Mouse (Mus musculus) heart, adult 9 months (tissue): ENCODE results near the gene Tom1l2.

Source experiments
- DNase-seq, 2 experiments: peaks; one replicate each; pipeline ENCODE4 v3.0.0; 2022; ENCODE audit warnings: low spot score in 2 of 2

The Tom1l2 gene

GRCm38 (mm10) chr11:60231326-60231725 is 121.4 kb downstream of the Tom1l2 start:
- no peak for DNase-seq

GRCm38 (mm10) chr11:60230512-60230911 is 122.2 kb downstream of the Tom1l2 start:
- DNase-seq: no peak

- DNase-seq: no peak
Measured at GRCm38 (mm10) chr11:60229821-60230220, 122.9 kb downstream of the Tom1l2 start.

GRCm38 (mm10) chr11:60228525-60228924 is 124.2 kb downstream of the Tom1l2 start:
- DNase-seq: no peak

GRCm38 (mm10) chr11:60225874-60226273 is 126.8 kb downstream of the Tom1l2 start:
- no peak for DNase-seq

GRCm38 (mm10) chr11:60224676-60225075 is 128.0 kb downstream of the Tom1l2 start:
- DNase-seq: no peak

- peak; percentile 80 to 86 for DNase-seq
Measured at GRCm38 (mm10) chr11:60222469-60223236, 130.1 kb downstream of the Tom1l2 start, which contains the start of gene Srebf1. Gene Srebf1 (minus strand): TSS chr11:60222581.

GRCm38 (mm10) chr11:60222085-60222468 is 130.6 kb downstream of the Tom1l2 start:
- no peak for DNase-seq

- no peak for DNase-seq
Measured at GRCm38 (mm10) chr11:60221425-60221824, 131.3 kb downstream of the Tom1l2 start.

- peak; percentile 90 to 93 for DNase-seq
Measured at GRCm38 (mm10) chr11:60220291-60220804, 132.4 kb downstream of the Tom1l2 start.

GRCm38 (mm10) chr11:60219609-60220008 is 133.1 kb downstream of the Tom1l2 start:
- DNase-seq: no peak

GRCm38 (mm10) chr11:60217467-60217866 is 135.2 kb downstream of the Tom1l2 start:
- no peak for DNase-seq

GRCm38 (mm10) chr11:60216671-60217070 is 136.0 kb downstream of the Tom1l2 start:
- no peak for DNase-seq

- no peak for DNase-seq
Measured at GRCm38 (mm10) chr11:60213266-60213665, 139.4 kb downstream of the Tom1l2 start.

- DNase-seq: no peak
Measured at GRCm38 (mm10) chr11:60211761-60212160, 140.9 kb downstream of the Tom1l2 start.

- no peak for DNase-seq
Measured at GRCm38 (mm10) chr11:60211152-60211551, 141.6 kb downstream of the Tom1l2 start.

- DNase-seq: peak; percentile 94 to 96
Measured at GRCm38 (mm10) chr11:60210305-60210724, 142.4 kb downstream of the Tom1l2 start.

- no peak for DNase-seq
Measured at GRCm38 (mm10) chr11:60209933-60210249, 142.8 kb downstream of the Tom1l2 start.

- peak; percentile 79 to 84 for DNase-seq
Measured at GRCm38 (mm10) chr11:60209217-60209932, 143.3 kb downstream of the Tom1l2 start.

GRCm38 (mm10) chr11:60208712-60209111 is 144.0 kb downstream of the Tom1l2 start:
- DNase-seq: no peak

GRCm38 (mm10) chr11:60208201-60208600 is 144.5 kb downstream of the Tom1l2 start:
- no peak for DNase-seq

GRCm38 (mm10) chr11:60206207-60206606 is 146.5 kb downstream of the Tom1l2 start:
- DNase-seq: no peak

- no peak for DNase-seq
Measured at GRCm38 (mm10) chr11:60205026-60205425, 147.7 kb downstream of the Tom1l2 start.
